In the genomic region with DNA sequence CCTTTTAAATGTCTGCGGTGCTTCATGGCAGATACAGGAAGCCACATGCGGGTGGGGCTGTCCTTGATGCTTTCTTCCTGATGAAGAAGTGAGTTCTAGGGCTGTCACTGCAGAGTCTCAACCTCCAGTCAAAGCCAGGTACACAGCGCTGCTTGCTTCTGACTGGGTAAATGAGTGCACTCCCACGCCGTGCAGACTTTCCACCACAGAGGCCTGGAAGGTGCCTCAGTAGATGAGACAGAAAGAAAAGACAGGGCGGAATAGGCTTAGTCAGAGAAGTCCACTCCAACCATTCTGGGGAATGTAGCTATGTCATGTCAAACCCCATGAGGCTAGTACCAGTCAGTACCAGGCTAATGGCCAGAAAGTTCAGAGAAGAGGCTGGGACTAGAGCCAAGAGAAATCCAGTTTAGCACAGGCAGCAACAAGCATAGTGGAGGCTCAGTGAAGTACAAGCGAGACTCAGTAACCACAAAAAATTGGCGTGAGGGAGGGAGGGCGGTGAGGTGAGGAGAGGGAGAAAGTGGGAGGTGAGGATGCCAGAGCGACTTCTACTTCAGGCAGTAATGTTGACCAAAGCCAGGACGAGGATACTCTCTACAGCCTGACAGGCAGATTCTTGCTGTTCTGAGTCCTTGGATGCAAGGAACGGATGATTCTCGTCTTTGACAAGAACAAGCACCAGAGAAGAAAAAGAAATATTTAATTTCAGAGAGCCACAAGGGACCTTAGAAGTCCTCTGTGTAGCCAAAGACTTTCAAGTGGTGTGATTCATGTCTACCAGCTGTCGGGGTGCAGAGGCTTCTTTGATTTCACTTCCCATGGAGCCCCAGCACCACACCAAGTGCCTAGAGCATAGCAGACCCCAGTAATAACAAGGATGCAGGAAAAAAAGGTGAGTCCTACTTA, we compare ENCODE assay signal across 9 mouse cellular contexts.
A peak's percentile ranks its signal among the peaks of the same experiment; 100 is the strongest.
DNase-seq lines count a peak whose midpoint lies in the region; ATAC-seq lines count a peak whose summit lies in the region.
"Had no signal": no experiment of that assay in that cellular context is flagged by ENCODE, and none has a peak within 500 bp of the region (broad histone marks: within the 10 kb centered on the region; RNA-seq: fewer than 3 reads in every experiment).

No protein-coding gene starts in this region.

- intact Hi-C loops in left cerebral cortex, postnatal 36 days (cut with DNase I), result no loop called here
- intact Hi-C loops in left cerebral cortex, postnatal 14 days (cut with DNase I), result no loop called here

- H3K27ac ChIP-seq in forebrain, embryonic 16.5 days (ENCODE audit: low read length), result no peak overlapping the region
- H3K27ac ChIP-seq: liver, embryonic 15.5 days had no signal

- H3K4me2 ChIP-seq in forebrain, embryonic 16.5 days (ENCODE audit: low read length), result no peak overlapping the region
- H3K4me2 ChIP-seq: liver, embryonic 15.5 days had no signal

- DNase-seq in cerebellum, adult 9-11 months, result peak; percentile 27
- DNase-seq in cerebellum, postnatal 36 days, result no peak
- peak; percentile 57 for DNase-seq in left cerebral cortex, adult 11 months (ENCODE audit: low spot score)
- no peak for DNase-seq in left cerebral cortex, postnatal 36 days (ENCODE audit: low spot score in 2 of 2)
- peak; percentile 8 to 45 for DNase-seq in left cerebral cortex, postnatal 14 days (ENCODE audit: low spot score in 2 of 2)
- DNase-seq in thymus, adult 18-20 months, result peak; percentile 21 to 41
- no peak for DNase-seq in ovary, postnatal 14 days (ENCODE audit: low spot score)

- H3K4me1 ChIP-seq in forebrain, embryonic 16.5 days (replicated peaks; ENCODE audit: control insufficient read depth, insufficient read depth, low read length), result no peaks in the 10 kb centered on the region

- peak; percentile 26 for ATAC-seq in forebrain, embryonic 16.5 days

- 81% methylated on average over 14 of the region's 14 CpGs for WGBS in forebrain, embryonic 16.5 days

- no peak overlapping the region for H3K9ac ChIP-seq in forebrain, embryonic 16.5 days (replicated peaks; ENCODE audit: low read depth, low read length)
- H3K9ac ChIP-seq: liver, embryonic 15.5 days had no signal

- no peaks in the 10 kb centered on the region for H3K9me3 ChIP-seq in forebrain, embryonic 16.5 days (ENCODE audit: control insufficient read depth, low read length)
- H3K9me3 ChIP-seq: liver, embryonic 15.5 days had no signal

- H3K36me3 ChIP-seq in forebrain, embryonic 16.5 days (ENCODE audit: control insufficient read depth, insufficient read depth), result no peaks in the 10 kb centered on the region
- H3K36me3 ChIP-seq: liver, embryonic 15.5 days had no signal

- H3K27me3 ChIP-seq in forebrain, embryonic 16.5 days (replicated peaks; ENCODE audit: control insufficient read depth, insufficient read depth, low read length), result no peaks in the 10 kb centered on the region
- H3K27me3 ChIP-seq: liver, embryonic 15.5 days had no signal

- no peak overlapping the region for H3K4me3 ChIP-seq in forebrain, embryonic 16.5 days (replicated peaks; ENCODE audit: low read length)
- H3K4me3 ChIP-seq: liver, embryonic 15.5 days had no signal

Comparison
In these comparisons a context has a peak if more than half of its experiments do, and no peak if none do; other contexts are left out.
1. DNase-seq: peak in cerebellum, adult 9-11 months (single experiment), left cerebral cortex, adult 11 months (single experiment), left cerebral cortex, postnatal 14 days (2 of 2) and thymus, adult 18-20 months (2 of 2); none in cerebellum, postnatal 36 days (0 of 2), left cerebral cortex, postnatal 36 days (0 of 2) and ovary, postnatal 14 days (single experiment).